Mouse (Mus musculus) liver, embryonic 14.5 days (tissue): Measurements from ENCODE around the gene Zyg11b.

Experiments used
- CTCF ChIP-seq: IDR thresholded peaks from 2 replicates; pipeline ENCODE4 v1.5.1; 2016; ENCODE audit warnings: antibody characterized with exemption, low read depth, control low read depth
- EP300 ChIP-seq: IDR thresholded peaks from 2 replicates; pipeline ENCODE4 v1.6.1; 2016; ENCODE audit warnings: antibody characterized with exemption, low read depth

DNA sequence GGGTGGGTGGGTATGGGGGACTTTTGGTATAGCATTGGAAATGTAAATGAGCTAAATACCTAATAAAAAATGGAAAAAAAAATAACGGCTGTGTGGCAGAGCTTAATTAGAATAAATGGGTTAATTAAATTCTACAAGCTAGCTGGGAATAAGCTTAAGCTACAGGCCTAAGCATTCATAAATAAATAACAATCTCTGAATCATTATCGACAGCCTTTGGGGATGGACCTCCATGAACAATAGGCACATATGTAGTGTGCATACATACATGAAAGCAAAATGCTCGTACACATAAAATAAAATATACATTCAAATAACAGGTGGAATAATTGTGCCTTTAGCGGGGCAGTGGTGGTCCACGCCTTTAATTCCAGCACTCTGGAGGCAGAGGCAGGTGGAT, 78.4 kb downstream of the Zyg11b start:
- TF ChIP-seq CTCF: no peak
- TF ChIP-seq EP300: no peak
